Mouse (Mus musculus): Measurements from ENCODE around the gene Msmb. TPM values are rescaled to one million over a fixed set of nuclear protein-coding genes. Genes with fewer than 3 reads are reported as not detected.
"Not testable (repeated sequence)": the region's sequence is repeated elsewhere in the genome, so short reads cannot be mapped to it uniquely, and the experiment has no call there.

Msmb gene
- total and polyA plus RNA-seq, 2 experiments from 2014 or later: not detected

- peaks cover 8% of the 10 kb centered on the region; the same call in 1 of the 2 replicates for H3K36me3 ChIP-seq (replicated peaks; ENCODE audit: control insufficient read depth, insufficient read depth, low read length)
- no peak overlapping the region for H3K27ac ChIP-seq (ENCODE audit: low read depth)
- no peak overlapping the region for H3K4me2 ChIP-seq (ENCODE audit: low read depth, low read length)
- no peak overlapping the region for H3K9ac ChIP-seq (replicated peaks; ENCODE audit: low read depth, low read length)
- no peak overlapping the region for H3K4me3 ChIP-seq (ENCODE audit: low read depth, low read length)
- ATAC-seq (ENCODE audit: insufficient read depth, low read depth) (no peak), DNase-seq (ENCODE audit: low spot score) (no peak)
- peaks cover 6% of the 10 kb centered on the region for H3K4me1 ChIP-seq (ENCODE audit: control insufficient read depth, insufficient read depth)
- WGBS: 81% methylated on average over 1 of the region's 1 CpGs
- no peaks in the 10 kb centered on the region for H3K27me3 ChIP-seq (ENCODE audit: control insufficient read depth, insufficient read depth, low read length)
- H3K9me3 ChIP-seq (replicated peaks; ENCODE audit: control insufficient read depth, low read length): no peaks in the 10 kb centered on the region
- no peak for TF ChIP-seq CTCF (IDR thresholded peaks at IDR 0.05; ENCODE audit: low read depth)
- no peak for TF ChIP-seq EP300 (IDR thresholded peaks at IDR 0.05; ENCODE audit: low read depth)
Observed at GRCm38 (mm10) chr14:32166840-32167239, 25.0 kb downstream of the Msmb start.

GRCm38 (mm10) chr14:32167326-32167725 is 25.5 kb downstream of the Msmb start:
- Histone ChIP-seq H3K36me3 (replicated peaks; ENCODE audit: control insufficient read depth, insufficient read depth, low read length) (peaks cover 11% of the 10 kb centered on the region; the same call in 1 of the 2 replicates), H3K9me3 (replicated peaks; ENCODE audit: control insufficient read depth, low read length) (no peaks in the 10 kb centered on the region), H3K27me3 (ENCODE audit: control insufficient read depth, insufficient read depth, low read length) (no peaks in the 10 kb centered on the region), H3K9ac (replicated peaks; ENCODE audit: low read depth, low read length) (no peak overlapping the region), H3K27ac (ENCODE audit: low read depth) (no peak overlapping the region), H3K4me3 (ENCODE audit: low read depth, low read length) (no peak overlapping the region), H3K4me2 (ENCODE audit: low read depth, low read length) (no peak overlapping the region), H3K4me1 (ENCODE audit: control insufficient read depth, insufficient read depth) (peaks cover 6% of the 10 kb centered on the region; the same call in 1 of the 2 replicates)
- ATAC-seq (ENCODE audit: insufficient read depth, low read depth): no peak
- WGBS: 85% methylated on average over 5 of the region's 5 CpGs
- DNase-seq (ENCODE audit: low spot score): no peak
- TF ChIP-seq CTCF (IDR thresholded peaks at IDR 0.05; ENCODE audit: low read depth): no peak
- no peak for TF ChIP-seq EP300 (IDR thresholded peaks at IDR 0.05; ENCODE audit: low read depth)

GRCm38 (mm10) chr14:32168653-32169231 is 26.9 kb downstream of the Msmb start:
- TF ChIP-seq EP300 (IDR thresholded peaks at IDR 0.05; ENCODE audit: low read depth): no peak
- no peak for TF ChIP-seq CTCF (IDR thresholded peaks at IDR 0.05; ENCODE audit: low read depth)
- Histone ChIP-seq H3K9me3 (replicated peaks; ENCODE audit: control insufficient read depth, low read length) (no peaks in the 10 kb centered on the region), H3K27me3 (ENCODE audit: control insufficient read depth, insufficient read depth, low read length) (no peaks in the 10 kb centered on the region), H3K4me1 (ENCODE audit: control insufficient read depth, insufficient read depth) (peaks cover 6% of the 10 kb centered on the region; the same call in 1 of the 2 replicates), H3K4me2 (ENCODE audit: low read depth, low read length) (no peak overlapping the region), H3K36me3 (replicated peaks; ENCODE audit: control insufficient read depth, insufficient read depth, low read length) (peaks cover 25% of the 10 kb centered on the region), H3K27ac (ENCODE audit: low read depth) (no peak overlapping the region), H3K9ac (replicated peaks; ENCODE audit: low read depth, low read length) (no peak overlapping the region), H3K4me3 (ENCODE audit: low read depth, low read length) (no peak overlapping the region)
- 66% methylated on average over 3 of the region's 3 CpGs for WGBS
- ATAC-seq (ENCODE audit: insufficient read depth, low read depth) (peak; percentile 42; the same call in 1 of the 2 replicates), DNase-seq (ENCODE audit: low spot score) (peak; percentile 21)

- Histone ChIP-seq H3K4me3 (ENCODE audit: low read depth, low read length) (no peak overlapping the region), H3K4me2 (ENCODE audit: low read depth, low read length) (no peak overlapping the region), H3K9me3 (replicated peaks; ENCODE audit: control insufficient read depth, low read length) (no peaks in the 10 kb centered on the region), H3K27ac (ENCODE audit: low read depth) (no peak overlapping the region), H3K4me1 (ENCODE audit: control insufficient read depth, insufficient read depth) (peaks cover 6% of the 10 kb centered on the region; the same call in 1 of the 2 replicates), H3K36me3 (replicated peaks; ENCODE audit: control insufficient read depth, insufficient read depth, low read length) (peaks cover 35% of the 10 kb centered on the region), H3K9ac (replicated peaks; ENCODE audit: low read depth, low read length) (no peak overlapping the region), H3K27me3 (ENCODE audit: control insufficient read depth, insufficient read depth, low read length) (no peaks in the 10 kb centered on the region)
- TF ChIP-seq CTCF (IDR thresholded peaks at IDR 0.05; ENCODE audit: low read depth) (no peak), EP300 (IDR thresholded peaks at IDR 0.05; ENCODE audit: low read depth) (no peak)
- ATAC-seq (ENCODE audit: insufficient read depth, low read depth) (no peak), DNase-seq (ENCODE audit: low spot score) (no peak)
- WGBS: 70% methylated on average over 4 of the region's 4 CpGs
Observed at GRCm38 (mm10) chr14:32170137-32170536, 28.3 kb downstream of the Msmb start.

- H3K4me2 ChIP-seq (ENCODE audit: low read depth, low read length): no peak overlapping the region
- no peak overlapping the region for H3K4me3 ChIP-seq (ENCODE audit: low read depth, low read length)
- H3K4me1 ChIP-seq (ENCODE audit: control insufficient read depth, insufficient read depth): no peaks in the 10 kb centered on the region
- ATAC-seq (ENCODE audit: insufficient read depth, low read depth) (no peak), DNase-seq (ENCODE audit: low spot score) (no peak)
- no peaks in the 10 kb centered on the region for H3K9me3 ChIP-seq (replicated peaks; ENCODE audit: control insufficient read depth, low read length)
- peaks cover 58% of the 10 kb centered on the region for H3K36me3 ChIP-seq (replicated peaks; ENCODE audit: control insufficient read depth, insufficient read depth, low read length)
- TF ChIP-seq EP300 (IDR thresholded peaks at IDR 0.05; ENCODE audit: low read depth) (no peak), CTCF (IDR thresholded peaks at IDR 0.05; ENCODE audit: low read depth) (no peak)
- H3K27me3 ChIP-seq (ENCODE audit: control insufficient read depth, insufficient read depth, low read length): no peaks in the 10 kb centered on the region
- no peak overlapping the region for H3K9ac ChIP-seq (replicated peaks; ENCODE audit: low read depth, low read length)
- no peak overlapping the region for H3K27ac ChIP-seq (ENCODE audit: low read depth)
- 80% methylated on average over 2 of the region's 2 CpGs for WGBS
Observed at GRCm38 (mm10) chr14:32175310-32175709, 33.5 kb downstream of the Msmb start.

GRCm38 (mm10) chr14:32176590-32176989 is 34.8 kb downstream of the Msmb start:
- H3K4me2 ChIP-seq (ENCODE audit: low read depth, low read length); H3K27ac ChIP-seq (ENCODE audit: low read depth); DNase-seq (ENCODE audit: low spot score); ATAC-seq (ENCODE audit: insufficient read depth, low read depth); H3K9ac ChIP-seq (replicated peaks; ENCODE audit: low read depth, low read length); H3K4me1 ChIP-seq (ENCODE audit: control insufficient read depth, insufficient read depth); H3K4me3 ChIP-seq (ENCODE audit: low read depth, low read length); H3K9me3 ChIP-seq (replicated peaks; ENCODE audit: control insufficient read depth, low read length); H3K27me3 ChIP-seq (ENCODE audit: control insufficient read depth, insufficient read depth, low read length): not testable (repeated sequence)
- peaks cover 65% of the 10 kb centered on the region for H3K36me3 ChIP-seq (replicated peaks; ENCODE audit: control insufficient read depth, insufficient read depth, low read length)
- 85% methylated on average over 4 of the region's 5 CpGs for WGBS

Measured in heart, postnatal 0 days (tissue).